Mouse (Mus musculus) left cerebral cortex, adult 8-10 months (tissue): ENCODE measurements at regions not wholly inside any gene's neighbourhood (a gene's known extent, or its start where the extent isn't known, plus 50 kb on each side); places are given as distances from the start of the nearest gene placed in this dataset.

Experiments used
- DNase-seq, 2 experiments: peaks; one replicate each; pipeline ENCODE4 v3.0.0; 2022; ENCODE audit warnings: low spot score in 2 of 2

- no peak for DNase-seq
Measured at GRCm38 (mm10) chr11:114551262-114551661, 117.1 kb upstream of the Rpl38 start.

GRCm38 (mm10) chr11:114548658-114549057 lies 119.7 kb upstream of the Rpl38 start:
- no peak for DNase-seq

GRCm38 (mm10) chr11:114544212-114544611 lies 124.1 kb upstream of the Rpl38 start:
- DNase-seq, result no peak

- no peak for DNase-seq
Measured at GRCm38 (mm10) chr11:114542167-114542566, 126.2 kb upstream of the Rpl38 start.

GRCm38 (mm10) chr11:114540503-114540902 lies 127.8 kb upstream of the Rpl38 start:
- DNase-seq, result no peak

GRCm38 (mm10) chr11:114536616-114537493 lies 131.5 kb upstream of the Rpl38 start:
- DNase-seq, result no peak

GRCm38 (mm10) chr11:114535900-114536299 lies 132.4 kb upstream of the Rpl38 start:
- DNase-seq, result no peak

- DNase-seq, result no peak
Measured at GRCm38 (mm10) chr11:114534436-114534835, 133.9 kb upstream of the Rpl38 start.

GRCm38 (mm10) chr11:114531241-114531765 lies 137.0 kb upstream of the Rpl38 start:
- DNase-seq, result no peak

- DNase-seq, result no peak
Measured at GRCm38 (mm10) chr11:114528937-114529772, 139.2 kb upstream of the Rpl38 start.

- peak in 1 of 2 experiments; percentile 68 for DNase-seq
Measured at GRCm38 (mm10) chr11:114523444-114524238, 144.7 kb upstream of the Rpl38 start.

- DNase-seq, result no peak
Measured at GRCm38 (mm10) chr11:114515278-114515677, 153.0 kb upstream of the Rpl38 start.

GRCm38 (mm10) chr11:114514126-114514525 lies 154.2 kb upstream of the Rpl38 start:
- DNase-seq, result no peak

GRCm38 (mm10) chr11:114513446-114513845 lies 154.9 kb upstream of the Rpl38 start:
- DNase-seq, result no peak

- DNase-seq, result no peak
Measured at GRCm38 (mm10) chr11:114511994-114512393, 156.3 kb upstream of the Rpl38 start.

- DNase-seq, result no peak
Measured at GRCm38 (mm10) chr11:114502562-114502961, 165.8 kb upstream of the Rpl38 start.

GRCm38 (mm10) chr11:114501869-114502540 lies 166.3 kb upstream of the Rpl38 start:
- peak; percentile 21 to 56 for DNase-seq

- no peak for DNase-seq
Measured at GRCm38 (mm10) chr11:114500416-114500815, 167.9 kb upstream of the Rpl38 start.

GRCm38 (mm10) chr11:114499665-114500064 lies 168.7 kb upstream of the Rpl38 start:
- no peak for DNase-seq

GRCm38 (mm10) chr11:114495520-114495921 lies 172.8 kb upstream of the Rpl38 start:
- DNase-seq, result no peak

GRCm38 (mm10) chr11:114486455-114486854 lies 181.9 kb upstream of the Rpl38 start:
- DNase-seq, result no peak
